Comparison of ENCODE assay signal across 8 mouse cellular contexts in genomic region chr1:59762208-59762607, GRCm38 (mm10). TPM values are rescaled to one million over a fixed set of nuclear protein-coding genes. Genes with fewer than 3 reads are reported as not detected.
DNase-seq lines count a peak whose midpoint lies in the region; ATAC-seq and TF ChIP-seq lines count a peak whose summit lies in the region.

No protein-coding gene starts in this region.

- H3K27me3 ChIP-seq in neural tube, embryonic 11.5 days (ENCODE audit: control insufficient read depth, insufficient read depth, low read length): no peaks in the 10 kb centered on the region
- no peaks in the 10 kb centered on the region for H3K27me3 ChIP-seq in kidney, adult 2 months (replicated peaks; ENCODE audit: control insufficient read depth, insufficient read depth, low read length)
- peaks cover 4% of the 10 kb centered on the region for H3K27me3 ChIP-seq in liver, embryonic 16.5 days (ENCODE audit: control insufficient read depth, insufficient read depth, low read depth, low read length)

- no peak for TF ChIP-seq CTCF in kidney, adult 2 months (conservative IDR thresholded peaks at IDR 0.05; ENCODE audit: insufficient read depth, insufficient read length, low read depth, low read length)
- no peak for TF ChIP-seq CTCF in olfactory bulb, adult 2 months (IDR thresholded peaks at IDR 0.05; ENCODE audit: insufficient read depth, low read depth, low read length)

- no peak for DNase-seq in neural tube, embryonic 11.5 days (ENCODE audit: low spot score)
- no peak for DNase-seq in neural tube, embryonic 10.5 days (ENCODE audit: extremely low spot score, low spot score)
- DNase-seq in brain, adult 2 months (ENCODE audit: low read depth, low spot score): peak; percentile 73
- DNase-seq in kidney, adult 2 months: peak; percentile 31

- no peak for ATAC-seq in neural tube, embryonic 11.5 days (ENCODE audit: insufficient read depth, low FRiP score, low TSS enrichment)
- peak; percentile 1 for ATAC-seq in frontal cortex, adult (ENCODE audit: low TSS enrichment)
- no peak for ATAC-seq in liver, embryonic 16.5 days (ENCODE audit: low read depth)
- no peak for ATAC-seq in megakaryocyte-erythroid progenitor cell, adult 5-6 weeks (replicated peaks; ENCODE audit: low FRiP score, low TSS enrichment, poor library complexity, severe bottlenecking)

- H3K36me3 ChIP-seq in neural tube, embryonic 11.5 days (ENCODE audit: control insufficient read depth, insufficient read depth, low read length): no peaks in the 10 kb centered on the region
- H3K36me3 ChIP-seq in kidney, adult 2 months (ENCODE audit: control insufficient read depth, insufficient read depth, low read length): no peaks in the 10 kb centered on the region
- no peaks in the 10 kb centered on the region for H3K36me3 ChIP-seq in liver, embryonic 16.5 days (ENCODE audit: control insufficient read depth, insufficient read depth)

- H3K27ac ChIP-seq in neural tube, embryonic 11.5 days (ENCODE audit: low read depth, low read length): peak overlapping the region; percentile 99
- peak overlapping the region; percentile 15 for H3K27ac ChIP-seq in kidney, adult 2 months (ENCODE audit: insufficient read depth, low read depth, low read length)
- no peak overlapping the region for H3K27ac ChIP-seq in liver, embryonic 16.5 days (ENCODE audit: low read length)
- peak overlapping the region; percentile 92 for H3K27ac ChIP-seq in olfactory bulb, adult 2 months (ENCODE audit: insufficient read depth, low read depth, low read length)

- TF ChIP-seq POLR2A in kidney, adult 2 months (IDR thresholded peaks at IDR 0.05; ENCODE audit: low read depth, low read length): no peak
- no peak for TF ChIP-seq POLR2A in olfactory bulb, adult 2 months (IDR thresholded peaks at IDR 0.05; ENCODE audit: insufficient read depth, low read depth, low read length)

- 2% methylated on average over 10 of the region's 10 CpGs for WGBS in neural tube, embryonic 11.5 days
- 8% methylated on average over 10 of the region's 10 CpGs for WGBS in kidney, adult 2 months
- WGBS in liver, embryonic 16.5 days (ENCODE audit: insufficient replicate concordance): 9% methylated on average over 10 of the region's 10 CpGs
- 3% methylated on average over 10 of the region's 10 CpGs for WGBS in olfactory bulb, adult 2 months

- peak overlapping the region; percentile 97 for H3K9ac ChIP-seq in neural tube, embryonic 11.5 days (ENCODE audit: low read length)
- peak overlapping the region; percentile 80 for H3K9ac ChIP-seq in liver, embryonic 16.5 days (ENCODE audit: low read depth, low read length)

- H3K4me1 ChIP-seq in neural tube, embryonic 11.5 days (ENCODE audit: control insufficient read depth, insufficient read depth, low read length): peaks cover 6% of the 10 kb centered on the region
- peaks cover 2% of the 10 kb centered on the region; the same call in 1 of the 2 replicates for H3K4me1 ChIP-seq in kidney, adult 2 months (ENCODE audit: control insufficient read depth, insufficient read depth, low read length)
- H3K4me1 ChIP-seq in liver, embryonic 16.5 days (ENCODE audit: control insufficient read depth, low read depth, low read length): peaks cover 15% of the 10 kb centered on the region
- no peaks in the 10 kb centered on the region for H3K4me1 ChIP-seq in olfactory bulb, adult 2 months (ENCODE audit: control insufficient read depth, insufficient read depth, low read length)

- no peaks in the 10 kb centered on the region for H3K9me3 ChIP-seq in neural tube, embryonic 11.5 days (ENCODE audit: control insufficient read depth, low read length)
- H3K9me3 ChIP-seq in liver, embryonic 16.5 days (replicated peaks; ENCODE audit: control insufficient read depth, low read length): no peaks in the 10 kb centered on the region

- peak overlapping the region; percentile 58 for H3K4me3 ChIP-seq in neural tube, embryonic 11.5 days (ENCODE audit: low read depth, low read length)
- peak overlapping the region; percentile 95 for H3K4me3 ChIP-seq in kidney, adult 2 months (ENCODE audit: insufficient read depth, low read depth, low read length)
- H3K4me3 ChIP-seq in liver, embryonic 16.5 days (ENCODE audit: low read depth, low read length): peak overlapping the region; percentile 81
- H3K4me3 ChIP-seq in olfactory bulb, adult 2 months (ENCODE audit: insufficient read depth, low read depth, low read length): peak overlapping the region; percentile 97

- H3K4me2 ChIP-seq in neural tube, embryonic 11.5 days (ENCODE audit: low read depth): peak overlapping the region; percentile 77
- H3K4me2 ChIP-seq in liver, embryonic 16.5 days (ENCODE audit: low read depth, low read length): peak overlapping the region; percentile 98

RNA-seq across cellular contexts. Expression of gene Bmpr2, which starts 1.0 kb away (rescaled TPM):
- 12.7 and 14.3 TPM in 2 replicates for polyA plus RNA-seq in neural tube, embryonic 11.5 days (2014; fragmentation: Nextera tagmentation; extraction: Ambion mirVana)
- polyA plus RNA-seq in kidney, adult 2 months (2012; rRNA removed): 7.0 and 8.1 TPM in 2 replicates
- polyA plus RNA-seq in liver, embryonic 16.5 days (2015; fragmentation: Nextera tagmentation; extraction: Ambion mirVana): 0.87 and 0.88 TPM in 2 replicates
- 58.9 and 146 TPM in 2 replicates for polyA plus RNA-seq in olfactory bulb, adult 2 months (2012; ENCODE audit: insufficient read depth, insufficient read length, low replicate concordance, missing spikeins)
- total RNA-seq in megakaryocyte-erythroid progenitor cell, adult 5-6 weeks (2014; fragmentation: Nextera tagmentation): 4.3 and 5.9 TPM in 2 replicates
- total RNA-seq in megakaryocyte-erythroid progenitor cell, adult 5-6 weeks (2017): 8.4 and 9.7 TPM in 2 replicates

Comparison
In these comparisons a context has a peak if more than half of its experiments do, and no peak if none do; other contexts are left out.
1. DNase-seq: peak in brain, adult 2 months (single experiment) and kidney, adult 2 months (single experiment); none in neural tube, embryonic 11.5 days (single experiment) and neural tube, embryonic 10.5 days (single experiment).
2. Peak in every context shown above with its lines, with median percentiles within 50 percentile points of each other: H3K4me3 ChIP-seq.